Mouse (Mus musculus) B cell, adult 2 months (primary cell): ENCODE data around the gene Gm12258.

Source experiments
- DNase-seq, 2 experiments: peaks; one replicate each; pipeline ENCODE4 v3.0.0; 2022

Gene Gm12258

DNA sequence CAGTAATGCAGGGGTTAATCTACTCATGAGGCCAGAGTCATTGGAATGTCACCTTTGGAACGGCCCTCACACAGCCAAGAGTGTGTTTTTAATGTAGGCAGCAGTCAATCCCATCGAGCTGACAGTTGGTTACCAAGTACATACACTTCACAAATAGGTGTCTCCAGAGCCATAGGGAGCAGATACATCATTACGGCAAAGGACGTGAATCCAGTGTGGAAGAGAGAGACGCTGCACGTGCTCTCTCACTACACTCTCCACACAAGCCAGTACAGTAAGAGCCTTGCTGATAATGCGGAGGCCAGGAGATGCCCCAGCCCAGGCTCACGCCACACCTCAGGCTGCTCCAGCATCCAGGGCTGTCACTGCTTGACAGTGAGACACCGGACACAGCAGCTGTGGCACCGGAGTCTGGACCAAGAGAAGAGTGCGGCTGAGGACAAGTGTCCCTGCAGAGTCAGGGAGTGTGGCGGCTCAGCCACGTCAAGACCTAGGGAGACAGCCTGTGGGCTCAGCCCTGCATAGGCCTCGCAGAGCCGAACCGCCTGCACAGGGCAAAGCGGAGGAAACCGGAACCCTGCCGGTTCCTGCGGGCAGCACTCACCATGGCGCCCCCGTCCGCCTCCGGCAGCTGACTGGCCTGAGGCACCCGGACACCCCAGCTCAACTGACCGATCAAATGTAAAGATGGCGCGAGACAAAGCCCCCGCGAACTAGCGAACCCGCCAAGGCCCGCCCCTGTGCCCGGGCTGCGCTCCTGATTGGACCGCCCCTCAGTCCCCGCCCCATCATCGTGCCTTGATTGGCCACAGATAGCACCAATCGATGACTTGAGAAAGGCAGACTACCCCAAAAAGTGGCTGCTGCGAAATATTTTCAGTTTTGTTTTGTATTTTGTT lies 56.8 kb downstream of the Gm12258 start, which contains the start of gene Zfp39:
Gene Zfp39, minus strand, starts transcription at position 715 of the 899 bp plus-strand sequence.
- DNase-seq: peak; percentile 97 to 99

DNA sequence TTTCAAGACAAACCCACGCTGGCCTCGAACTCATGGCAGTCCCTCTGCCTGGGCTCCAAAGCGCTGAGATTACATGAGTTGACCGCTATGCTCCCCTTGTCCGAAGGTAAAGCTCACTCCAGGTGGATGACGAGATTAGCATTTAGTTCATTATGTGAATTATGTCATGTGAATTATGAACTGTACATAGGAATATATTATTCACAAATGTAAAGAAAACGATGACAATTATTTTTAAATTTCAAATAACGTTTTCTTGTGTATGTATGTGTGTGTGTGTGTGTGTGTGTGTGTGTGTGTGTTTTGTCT lies 57.4 kb downstream of the Gm12258 start:
- DNase-seq: no peak

DNA sequence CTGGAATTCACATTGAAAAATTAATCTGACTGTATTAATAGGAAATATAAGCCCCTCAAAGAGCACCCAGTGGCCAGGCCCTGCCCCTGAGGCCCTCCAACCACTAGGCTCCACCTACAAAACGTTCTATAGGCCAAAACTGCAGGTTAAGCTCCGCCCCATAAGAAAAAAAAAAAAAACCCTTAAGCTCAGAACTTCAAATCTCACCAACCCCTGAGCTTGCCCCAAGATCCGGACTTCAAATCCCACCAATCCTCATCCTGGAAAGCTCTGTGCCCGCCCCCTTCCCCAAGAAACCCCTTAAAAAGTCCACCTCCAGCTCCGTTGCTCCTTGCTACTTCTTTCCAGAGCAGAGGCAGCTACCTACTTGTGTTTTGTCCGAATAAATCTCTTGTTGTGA lies 57.9 kb downstream of the Gm12258 start:
- peak; percentile 29 to 36 for DNase-seq
